Mouse (Mus musculus) heart, adult 2 months (tissue): ENCODE results near the gene Dbh. TPM values are rescaled to one million over a fixed set of nuclear protein-coding genes. Genes with fewer than 3 reads are reported as not detected.
A peak's percentile ranks its signal among the peaks of the same experiment; 100 is the strongest.

Experiments used
- DNase-seq, 2 experiments: peaks; one replicate each; pipeline ENCODE4 v3.0.0; 2021
- H3K27ac ChIP-seq: fragments of 200-600 bp; 2 replicates; pipeline ENCODE4 v1.8.1; 2022
- H3K27me3 ChIP-seq: fragments of 200-500 bp; 2 replicates; pipeline ENCODE4 v1.6.1; 2012; ENCODE audit warnings: mild to moderate bottlenecking, low read length, inconsistent platforms, mixed read lengths; ENCODE audit not compliant: control insufficient read depth, insufficient read depth
- H3K36me3 ChIP-seq: fragments of 200-500 bp; 2 replicates; pipeline ENCODE4 v1.6.1; 2012; ENCODE audit warnings: low read length, inconsistent platforms; ENCODE audit not compliant: control insufficient read depth, insufficient read depth
- H3K4me1 ChIP-seq: fragments of 200-500 bp; 2 replicates; pipeline ENCODE4 v1.6.1; 2011; ENCODE audit warnings: low read length; ENCODE audit not compliant: control insufficient read depth, insufficient read depth
- H3K4me3 ChIP-seq: fragments of 200-600 bp; 2 replicates; pipeline ENCODE4 v1.8.1; 2022
- H3K79me2 ChIP-seq: fragments of 200-500 bp; replicated peaks from 2 replicates; pipeline ENCODE4 v1.6.1; 2012; ENCODE audit warnings: mild to moderate bottlenecking, inconsistent platforms, low read length, moderate library complexity, mixed read lengths; ENCODE audit not compliant: control insufficient read depth, insufficient read depth
- H3K9ac ChIP-seq: fragments of 200-500 bp; 2 replicates; pipeline ENCODE4 v1.6.1; 2012; ENCODE audit warnings: low read depth, mild to moderate bottlenecking, control low read depth, inconsistent platforms, low read length, mixed read lengths
- CTCF ChIP-seq: fragments of 200-600 bp; IDR thresholded peaks from 2 replicates; pipeline ENCODE4 v1.8.1; 2022; ENCODE audit warnings: antibody characterized with exemption, mild to moderate bottlenecking, moderate library complexity
- EP300 ChIP-seq: fragments of 200-500 bp; IDR thresholded peaks from 2 replicates; pipeline ENCODE4 v1.6.1; 2011; ENCODE audit warnings: low read depth, low read length, control low read depth; ENCODE audit not compliant: insufficient read depth
- POLR2A ChIP-seq: fragments of 200-500 bp; IDR thresholded peaks from 2 replicates; pipeline ENCODE4 v1.6.1; 2011; ENCODE audit warnings: mild to moderate bottlenecking, low read depth, low read length, control low read depth; ENCODE audit not compliant: insufficient read depth
- WGBS: fragments of 180-500 bp; shearing (Covaris S2); methylation state at CpG from one replicate; pipeline ENCODE4 v1.1.7; 2018; 5-methylcytosine and 5-hydroxymethylcytosine counted together
- intact Hi-C: fragments of 180-260 bp; cut with DNase I; formaldehyde crosslinking; loops from one replicate; pipeline ENCODE4 v1.15.1; 2025
- polyA plus RNA-seq: library from polyadenylated mRNA; depleted of rRNA; stranded (reverse); fragments of >200 nt; gene quantifications from 2 replicates; pipeline ENCODE4 v1.2.3, GENCODE M21; 2012
- total RNA-seq, 2 experiments: library from RNA; stranded (reverse); gene quantifications; 2 replicates each; pipeline ENCODE4 v1.2.3; 2021

The Dbh gene
- total and polyA plus RNA-seq, 3 experiments, result 1.1 to 7.7 (median 2.1) TPM

DNA sequence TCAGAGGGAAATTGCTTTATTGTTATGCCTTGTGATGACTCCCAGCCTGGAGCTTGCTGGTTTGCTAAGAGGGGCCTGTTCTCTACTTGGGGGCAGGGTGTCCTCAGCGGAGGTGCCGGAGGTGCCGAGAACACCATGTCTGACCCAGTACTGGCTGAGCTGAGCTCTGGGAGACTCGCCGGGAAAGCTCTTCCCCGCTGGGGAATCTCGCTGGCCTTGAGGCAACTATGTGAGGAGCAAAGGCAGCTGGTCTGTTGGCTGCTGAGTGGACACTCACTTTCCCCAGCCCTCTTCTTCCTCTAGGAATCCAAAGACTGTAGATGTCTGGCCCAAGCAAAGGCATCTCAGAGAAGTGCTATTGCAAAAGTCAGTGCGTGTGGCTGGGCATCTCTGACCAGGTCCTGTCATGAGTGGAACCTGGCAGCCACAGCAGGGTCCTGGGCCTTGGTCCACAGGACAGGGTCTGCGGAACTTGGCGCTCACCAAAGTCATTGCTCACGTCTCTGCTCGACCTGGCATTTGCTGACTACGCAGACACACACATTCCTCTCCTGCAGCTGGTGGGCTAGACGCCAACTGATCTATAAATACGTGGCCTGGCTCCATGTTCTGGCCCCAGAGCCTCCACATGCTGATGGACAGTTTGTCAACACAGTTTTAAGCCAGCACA is 41.2 kb downstream of the Dbh start:
- H3K36me3 ChIP-seq, result no peaks in the 10 kb centered on the region
- no peaks in the 10 kb centered on the region for H3K79me2 ChIP-seq
- peaks cover 29% of the 10 kb centered on the region for H3K4me1 ChIP-seq
- peak; percentile 80 to 86 for DNase-seq
- peak overlapping the region; percentile 83 for H3K27ac ChIP-seq
- no peaks in the 10 kb centered on the region for H3K27me3 ChIP-seq
- 46% methylated on average over 15 of the region's 15 CpGs for WGBS
- intact Hi-C loops, result loop anchor here (2.0 kb wide), 1 partner anchor 23 kb away; no protein-coding TSS in a partner anchor
- TF ChIP-seq EP300 (peak; percentile 77), POLR2A (no peak), CTCF (no peak)
- H3K4me3 ChIP-seq, result no peak overlapping the region
- no peak overlapping the region for H3K9ac ChIP-seq

- no peak overlapping the region for H3K9ac ChIP-seq
- DNase-seq, result peak; percentile 73 to 87
- no peaks in the 10 kb centered on the region for H3K27me3 ChIP-seq
- WGBS, result 43% methylated on average over 5 of the region's 5 CpGs
- H3K4me3 ChIP-seq, result no peak overlapping the region
- TF ChIP-seq EP300, result peak; percentile 96
- TF ChIP-seq POLR2A, result no peak
- no peaks in the 10 kb centered on the region for H3K36me3 ChIP-seq
- peaks cover 33% of the 10 kb centered on the region for H3K4me1 ChIP-seq
- H3K79me2 ChIP-seq, result no peaks in the 10 kb centered on the region
- H3K27ac ChIP-seq, result peak overlapping the region; percentile 83
- intact Hi-C loops, result loop anchor here (1.0 to 2.0 kb wide), 2 partner anchors 24 to 25 kb away; no protein-coding TSS in a partner anchor
Observed at GRCm38 (mm10) chr2:27207126-27207525, 42.1 kb downstream of the Dbh start.

DNA sequence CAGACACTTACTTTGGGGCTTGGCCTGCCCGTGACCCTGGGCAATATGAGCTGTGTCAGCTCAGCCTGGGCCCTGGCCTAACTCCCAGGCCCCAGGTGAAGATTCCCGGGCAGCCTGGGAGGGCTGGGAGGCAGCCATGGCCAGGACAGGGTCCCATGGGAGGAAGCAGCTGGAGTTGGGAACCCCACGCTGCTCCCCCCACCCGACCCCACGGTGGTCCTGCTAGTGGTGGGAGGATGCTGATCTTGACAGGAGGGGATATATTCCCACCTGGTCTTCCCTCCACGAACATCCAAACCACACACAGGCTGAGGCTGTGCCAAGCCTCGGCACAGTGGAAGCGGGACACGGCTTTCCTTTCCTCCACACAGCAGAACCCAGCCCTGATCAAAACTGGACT is 44.3 kb downstream of the Dbh start:
- WGBS, result 23% methylated on average over 9 of the region's 9 CpGs
- no peaks in the 10 kb centered on the region for H3K79me2 ChIP-seq
- no peaks in the 10 kb centered on the region for H3K27me3 ChIP-seq
- H3K27ac ChIP-seq, result peak overlapping the region; percentile 52
- H3K4me1 ChIP-seq, result peaks cover 37% of the 10 kb centered on the region
- no peak overlapping the region for H3K9ac ChIP-seq
- TF ChIP-seq CTCF, result no peak
- TF ChIP-seq POLR2A, result no peak
- no peak for TF ChIP-seq EP300
- no peaks in the 10 kb centered on the region for H3K36me3 ChIP-seq
- H3K4me3 ChIP-seq, result no peak overlapping the region
- peak; percentile 12 to 30 for DNase-seq
- intact Hi-C loops, result no loop called here

DNA sequence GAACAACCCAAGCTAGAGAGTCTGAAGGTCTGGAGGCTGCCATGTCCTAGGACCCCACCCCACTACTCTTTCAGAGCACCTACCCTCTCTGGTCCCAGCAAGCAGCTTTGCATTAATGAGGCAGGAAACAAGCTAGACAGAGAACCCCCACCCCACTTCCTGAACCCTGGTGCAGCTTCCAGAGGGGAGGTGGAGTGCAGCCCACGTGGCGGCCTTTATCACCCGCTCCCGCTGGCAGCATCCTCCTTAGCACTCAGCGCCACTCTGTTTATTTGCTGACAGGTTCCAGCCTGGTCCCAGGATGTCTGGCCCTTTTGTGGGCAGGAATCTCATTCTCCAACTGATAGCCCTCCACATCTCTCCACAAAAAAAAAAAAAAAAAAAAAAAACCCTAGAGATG is 44.8 kb downstream of the Dbh start:
- TF ChIP-seq EP300 (peak; percentile 85), POLR2A (no peak)
- intact Hi-C loops, result no loop called here
- no peaks in the 10 kb centered on the region for H3K79me2 ChIP-seq
- no peak overlapping the region for H3K4me3 ChIP-seq
- peak overlapping the region; percentile 52 for H3K27ac ChIP-seq
- peak; percentile 51 to 72 for DNase-seq
- WGBS, result 12% methylated on average over 5 of the region's 5 CpGs
- H3K27me3 ChIP-seq, result no peaks in the 10 kb centered on the region
- H3K9ac ChIP-seq, result no peak overlapping the region
- no peaks in the 10 kb centered on the region for H3K36me3 ChIP-seq
- peaks cover 37% of the 10 kb centered on the region for H3K4me1 ChIP-seq

- Histone ChIP-seq H3K79me2 (no peaks in the 10 kb centered on the region), H3K9ac (no peak overlapping the region), H3K36me3 (no peaks in the 10 kb centered on the region), H3K27me3 (no peaks in the 10 kb centered on the region), H3K4me1 (peaks cover 37% of the 10 kb centered on the region), H3K4me3 (no peak overlapping the region), H3K27ac (peak overlapping the region; percentile 47; the same call in 1 of the 2 replicates)
- peak; percentile 85 for TF ChIP-seq CTCF
- no peak for TF ChIP-seq EP300
- intact Hi-C loops, result no loop called here
- WGBS, result 32% methylated on average over 7 of the region's 7 CpGs
- peak; percentile 58 to 67 for DNase-seq
Observed at GRCm38 (mm10) chr2:27210255-27210654, 45.2 kb downstream of the Dbh start.

DNA sequence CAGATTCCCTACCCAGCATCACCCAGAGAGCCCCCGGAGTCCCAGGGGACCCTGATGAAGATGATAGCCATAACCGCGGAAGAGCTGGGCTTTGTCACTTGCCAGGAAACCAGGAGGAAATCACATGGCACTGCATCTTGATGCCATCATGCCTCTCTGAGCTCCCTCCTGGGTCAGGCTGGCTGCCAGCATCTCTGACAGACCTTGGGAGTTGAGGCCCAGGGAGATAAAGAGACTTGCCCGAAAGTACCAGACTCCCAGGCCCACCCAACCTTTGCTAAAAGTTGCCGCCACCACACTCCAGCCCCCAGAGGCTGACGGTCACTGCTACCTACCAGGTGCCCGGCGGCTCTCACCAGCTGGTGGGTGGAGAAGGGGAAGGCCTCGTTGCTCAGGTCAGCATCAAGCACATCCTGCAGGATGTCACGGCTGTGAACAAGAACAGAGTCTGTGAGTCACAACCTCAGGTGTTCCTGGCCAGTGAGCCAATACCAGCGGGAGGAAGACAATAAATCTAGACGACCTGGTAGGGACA is 45.7 kb downstream of the Dbh start:
- Histone ChIP-seq H3K4me1 (peaks cover 35% of the 10 kb centered on the region), H3K4me3 (no peak overlapping the region), H3K79me2 (no peaks in the 10 kb centered on the region), H3K27me3 (no peaks in the 10 kb centered on the region), H3K36me3 (no peaks in the 10 kb centered on the region), H3K9ac (no peak overlapping the region), H3K27ac (peak overlapping the region; percentile 47; the same call in 1 of the 2 replicates)
- intact Hi-C loops, result no loop called here
- WGBS, result 69% methylated on average over 12 of the region's 12 CpGs
- DNase-seq, result no peak
- TF ChIP-seq EP300 (no peak), CTCF (no peak)
